Mouse (Mus musculus) neural tube, embryonic 11.5 days (tissue): Measurements from ENCODE around the gene Cdt1. TPM values are rescaled to one million over a fixed set of nuclear protein-coding genes. Genes with fewer than 3 reads are reported as not detected.

Experiments used
- ATAC-seq: fragments of 200-750 bp; cut with Nextera tagmentation; 2 replicates; pipeline ENCODE4 v1.8.0; 2017; ENCODE audit warnings: moderate number of reproducible peaks, mild to moderate bottlenecking, moderate TSS enrichment, moderate library complexity; ENCODE audit not compliant: insufficient read depth, low FRiP score, low TSS enrichment
- DNase-seq: peaks from one replicate; pipeline ENCODE4 v3.0.0-alpha.2; 2015; ENCODE audit warnings: low spot score
- H3K27ac ChIP-seq: fragments of 300-500 bp; sonication (generic); 2 replicates; pipeline ENCODE4 v1.5.1; 2014; ENCODE audit warnings: low read depth, mild to moderate bottlenecking, low read length
- H3K27me3 ChIP-seq: fragments of 300-500 bp; sonication (generic); 2 replicates; pipeline ENCODE4 v1.6.1; 2014; ENCODE audit warnings: mild to moderate bottlenecking, low read length, mixed read lengths; ENCODE audit not compliant: control insufficient read depth, insufficient read depth
- H3K36me3 ChIP-seq: fragments of 300-500 bp; sonication (generic); 2 replicates; pipeline ENCODE4 v1.6.1; 2014; ENCODE audit warnings: mild to moderate bottlenecking, low read length, moderate library complexity, mixed read lengths; ENCODE audit not compliant: control insufficient read depth, insufficient read depth
- H3K4me1 ChIP-seq: fragments of 300-500 bp; sonication (generic); 2 replicates; pipeline ENCODE4 v1.6.1; 2014; ENCODE audit warnings: low read length, mixed read lengths; ENCODE audit not compliant: control insufficient read depth, insufficient read depth
- H3K4me2 ChIP-seq: fragments of 300-500 bp; sonication (generic); 2 replicates; pipeline ENCODE4 v1.6.1; 2014; ENCODE audit warnings: low read depth, mild to moderate bottlenecking, moderate library complexity
- H3K4me3 ChIP-seq: fragments of 300-500 bp; sonication (generic); 2 replicates; pipeline ENCODE4 v1.5.1; 2014; ENCODE audit warnings: low read depth, low read length
- H3K9ac ChIP-seq: fragments of 300-500 bp; sonication (generic); 2 replicates; pipeline ENCODE4 v1.6.1; 2014; ENCODE audit warnings: mild to moderate bottlenecking, low read length
- H3K9me3 ChIP-seq: fragments of 300-500 bp; sonication (generic); 2 replicates; pipeline ENCODE4 v1.6.1; 2016; ENCODE audit warnings: low read length; ENCODE audit not compliant: control insufficient read depth
- WGBS: fragments of 180-500 bp; shearing (Covaris S2); extraction: QIAGEN DNeasy Blood & Tissue Kit; methylation state at CpG from one replicate; pipeline ENCODE4 v1.1.7; 2014; 5-methylcytosine and 5-hydroxymethylcytosine counted together
- microRNA-seq: library from miRNA; unstranded; fragments of <30 nt; microRNA quantifications from one replicate; pipeline ENCODE4, GENCODE M21; 2016
- polyA plus RNA-seq: library from polyadenylated mRNA; unstranded; fragments of >200 nt; fragmentation: Nextera tagmentation; extraction: Ambion mirVana; gene quantifications from 2 replicates; pipeline ENCODE4 v1.2.1, GENCODE M21; 2014

Gene Cdt1
- polyA plus RNA-seq, 1 experiment from 2014 or later: 37.1 TPM

- Histone ChIP-seq H3K27ac (no peak overlapping the region), H3K9me3 (no peaks in the 10 kb centered on the region), H3K4me2 (no peak overlapping the region), H3K4me3 (no peak overlapping the region), H3K36me3 (no peaks in the 10 kb centered on the region), H3K9ac (no peak overlapping the region), H3K4me1 (peaks cover 5% of the 10 kb centered on the region; the same call in 1 of the 2 replicates), H3K27me3 (no peaks in the 10 kb centered on the region)
- ATAC-seq: no peak
- no peak for DNase-seq
- 41% methylated on average over 5 of the region's 5 CpGs for WGBS
Measured at GRCm38 (mm10) chr8:122620446-122620845, 52.6 kb downstream of the Cdt1 start.

GRCm38 (mm10) chr8:122622727-122623126 is 54.9 kb downstream of the Cdt1 start, which contains the start of gene Pabpn1l:
Pabpn1l (minus strand) TSS chr8:122622739.
- Histone ChIP-seq H3K4me1 (peaks cover 5% of the 10 kb centered on the region; the same call in 1 of the 2 replicates), H3K27ac (no peak within 1 kb of the TSS), H3K4me2 (no peak within 1 kb of the TSS), H3K36me3 (no peaks in the 10 kb centered on the region), H3K4me3 (no peak within 1 kb of the TSS), H3K9ac (no peak within 1 kb of the TSS), H3K27me3 (no peaks in the 10 kb centered on the region), H3K9me3 (no peaks in the 10 kb centered on the region)
- DNase-seq: no peak
- no peak for ATAC-seq
- 64% methylated on average over 6 of the region's 6 CpGs for WGBS

Small RNAs within 50 kb of the gene (microRNA-seq; reads per million reads assigned to microRNA genes)
- gene Mir6396: not detected

Other genes with a start within 250 kb of the Cdt1 start
- gene Trhr2, start 207.3 kb upstream of the Cdt1 start, polyA plus RNA-seq: not detected in 2 replicates
- 40.5 and 41.5 TPM in 2 replicates for gene Zc3h18, start 191.4 kb upstream of the Cdt1 start, polyA plus RNA-seq
- 0.57 TPM in 1 of 2 replicates, not detected in the other for gene Il17c, start 146.0 kb upstream of the Cdt1 start, polyA plus RNA-seq
- gene Cyba, start 135.1 kb upstream of the Cdt1 start, polyA plus RNA-seq: 52.5 and 57.7 TPM in 2 replicates
- gene Mvd, start 124.6 kb upstream of the Cdt1 start, polyA plus RNA-seq: 53.7 and 58.5 TPM in 2 replicates
- not detected in 2 replicates for gene Snai3, start 107.3 kb upstream of the Cdt1 start, polyA plus RNA-seq
- gene Rnf166, start 92.0 kb upstream of the Cdt1 start, polyA plus RNA-seq: 30.1 and 31.1 TPM in 2 replicates
- gene Ctu2, start 91.9 kb upstream of the Cdt1 start, polyA plus RNA-seq: 62.0 and 76.9 TPM in 2 replicates
- 5.5 and 7.5 TPM in 2 replicates for gene Piezo1, start 16.7 kb upstream of the Cdt1 start, polyA plus RNA-seq
- gene Aprt, start 8.9 kb downstream of the Cdt1 start, polyA plus RNA-seq: 219 and 243 TPM in 2 replicates
- 5.4 and 6.6 TPM in 2 replicates for gene Galns, start 43.4 kb downstream of the Cdt1 start, polyA plus RNA-seq
- 55.6 and 59.7 TPM in 2 replicates for gene Trappc2l, start 43.6 kb downstream of the Cdt1 start, polyA plus RNA-seq
- not detected in 2 replicates for gene Pabpn1l, start 54.7 kb downstream of the Cdt1 start, polyA plus RNA-seq
- 7.5 and 8.5 TPM in 2 replicates for gene Cbfa2t3, start 131.1 kb downstream of the Cdt1 start, polyA plus RNA-seq
- 15.4 and 16.2 TPM in 2 replicates for gene Acsf3, start 207.5 kb downstream of the Cdt1 start, polyA plus RNA-seq